Mouse (Mus musculus): ENCODE data around the gene Edem3. TPM values are rescaled to one million over a fixed set of nuclear protein-coding genes. Genes with fewer than 3 reads are reported as not detected.

Edem3 gene
- 10 to 100 TPM; 38.6 to 38.9 TPM for total RNA-seq (2021)

GRCm38 (mm10) chr1:151754881-151755659, at the start of gene Edem3:
Gene Edem3 (plus strand): TSS chr1:151755371.
- DNase-seq (ENCODE audit: extremely low spot score in 1 of 2, low spot score in 1 of 2) = peak; percentile 85 to 93

GRCm38 (mm10) chr1:151705723-151706396, 49.3 kb upstream of the Edem3 start:
- peak; percentile 75 to 90 for DNase-seq (ENCODE audit: extremely low spot score in 1 of 2, low spot score in 1 of 2)

- no peak for DNase-seq (ENCODE audit: extremely low spot score in 1 of 2, low spot score in 1 of 2)
Observed at GRCm38 (mm10) chr1:151706397-151706752, 48.8 kb upstream of the Edem3 start.

DNA sequence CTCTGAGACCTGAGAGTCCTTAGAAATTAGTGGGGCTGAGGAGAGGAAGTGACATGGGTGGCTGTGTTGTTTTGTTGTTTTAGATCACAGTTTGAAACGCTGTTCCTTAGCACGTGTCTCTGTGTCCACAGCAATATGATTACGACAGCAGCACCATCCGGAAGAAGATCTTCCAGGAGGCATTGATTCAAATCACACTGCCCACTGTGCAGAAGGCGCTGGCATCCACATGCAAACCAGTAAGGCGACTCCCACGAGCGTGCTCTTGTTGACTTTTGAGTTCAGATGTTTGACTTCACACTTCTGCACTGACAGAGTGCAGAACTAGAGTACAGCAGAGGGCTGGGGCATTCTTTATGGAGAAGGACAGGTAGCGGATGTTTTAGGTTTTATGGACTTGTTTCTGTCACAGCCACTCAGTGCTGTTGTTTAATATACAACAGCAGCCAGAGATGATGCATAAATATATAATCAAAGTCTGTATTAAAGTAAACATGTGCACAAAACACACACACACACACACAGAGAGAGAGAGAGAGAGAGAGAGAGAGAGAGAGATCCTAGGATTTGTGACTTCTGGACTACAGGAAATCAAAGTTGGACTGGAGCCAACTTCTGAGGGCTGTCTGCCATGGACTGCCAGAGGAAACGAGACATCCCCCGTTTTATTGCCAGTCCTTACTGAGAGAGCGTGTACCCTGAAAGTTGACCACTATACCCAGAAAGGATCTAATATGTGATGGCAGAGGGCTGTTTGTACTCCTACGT, 46.0 kb upstream of the Edem3 start:
- no peak for DNase-seq (ENCODE audit: extremely low spot score in 1 of 2, low spot score in 1 of 2)

GRCm38 (mm10) chr1:151709734-151710022, 45.5 kb upstream of the Edem3 start:
- no peak for DNase-seq (ENCODE audit: extremely low spot score in 1 of 2, low spot score in 1 of 2)

- DNase-seq (ENCODE audit: extremely low spot score in 1 of 2, low spot score in 1 of 2) = no peak
Observed at GRCm38 (mm10) chr1:151710424-151711055, 44.6 kb upstream of the Edem3 start.

- DNase-seq (ENCODE audit: extremely low spot score in 1 of 2, low spot score in 1 of 2) = no peak
Observed at GRCm38 (mm10) chr1:151711062-151711461, 44.1 kb upstream of the Edem3 start.

DNA sequence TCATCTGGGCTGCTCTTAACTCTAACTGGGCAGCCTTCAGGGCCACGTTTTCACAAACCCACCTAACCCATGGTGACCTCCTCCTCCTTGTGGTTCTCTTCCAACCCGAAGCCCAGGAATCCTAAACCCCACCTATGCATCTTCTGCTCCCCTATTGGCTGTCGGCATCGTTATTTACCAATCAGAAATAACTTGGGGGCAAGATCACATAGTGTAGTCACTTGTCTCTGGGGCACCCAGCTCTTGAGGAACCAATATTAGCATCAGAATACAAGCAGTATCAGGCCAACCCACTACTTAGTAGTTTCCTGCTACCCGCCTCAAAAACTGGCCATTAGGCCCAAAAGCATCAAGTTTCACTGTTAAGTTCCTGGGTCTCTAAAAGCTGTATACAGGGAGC, 42.5 kb upstream of the Edem3 start:
- no peak for DNase-seq (ENCODE audit: extremely low spot score in 1 of 2, low spot score in 1 of 2)

DNA sequence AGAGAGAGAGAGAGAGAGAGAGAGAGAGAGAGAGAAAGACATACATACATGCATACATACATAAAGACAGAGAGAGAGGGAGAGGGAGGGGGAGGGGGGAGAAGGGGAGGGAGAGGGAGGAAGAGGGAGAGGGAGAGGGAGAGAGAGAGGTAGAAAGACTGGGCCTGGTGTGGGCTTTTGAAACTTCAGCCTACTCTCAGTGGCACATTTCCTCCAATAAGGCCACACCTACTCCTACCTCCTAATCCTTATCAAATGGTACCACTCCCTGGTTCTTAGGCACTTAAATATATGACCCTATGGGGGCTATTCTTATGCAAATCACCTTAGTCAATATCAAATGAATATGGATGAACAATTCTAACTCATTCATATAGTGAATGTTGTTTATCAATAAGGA, 41.5 kb upstream of the Edem3 start:
- no peak for DNase-seq (ENCODE audit: extremely low spot score in 1 of 2, low spot score in 1 of 2)

- DNase-seq (ENCODE audit: extremely low spot score in 1 of 2, low spot score in 1 of 2) = no peak
Observed at GRCm38 (mm10) chr1:151716024-151716710, 39.0 kb upstream of the Edem3 start.

- DNase-seq (ENCODE audit: extremely low spot score in 1 of 2, low spot score in 1 of 2) = no peak
Observed at GRCm38 (mm10) chr1:151717624-151718023, 37.5 kb upstream of the Edem3 start.

GRCm38 (mm10) chr1:151718575-151718974, 36.6 kb upstream of the Edem3 start:
- no peak for DNase-seq (ENCODE audit: extremely low spot score in 1 of 2, low spot score in 1 of 2)

- no peak for DNase-seq (ENCODE audit: extremely low spot score in 1 of 2, low spot score in 1 of 2)
Observed at GRCm38 (mm10) chr1:151719911-151720310, 35.3 kb upstream of the Edem3 start.

GRCm38 (mm10) chr1:151720566-151720965, 34.6 kb upstream of the Edem3 start:
- no peak for DNase-seq (ENCODE audit: extremely low spot score in 1 of 2, low spot score in 1 of 2)

DNA sequence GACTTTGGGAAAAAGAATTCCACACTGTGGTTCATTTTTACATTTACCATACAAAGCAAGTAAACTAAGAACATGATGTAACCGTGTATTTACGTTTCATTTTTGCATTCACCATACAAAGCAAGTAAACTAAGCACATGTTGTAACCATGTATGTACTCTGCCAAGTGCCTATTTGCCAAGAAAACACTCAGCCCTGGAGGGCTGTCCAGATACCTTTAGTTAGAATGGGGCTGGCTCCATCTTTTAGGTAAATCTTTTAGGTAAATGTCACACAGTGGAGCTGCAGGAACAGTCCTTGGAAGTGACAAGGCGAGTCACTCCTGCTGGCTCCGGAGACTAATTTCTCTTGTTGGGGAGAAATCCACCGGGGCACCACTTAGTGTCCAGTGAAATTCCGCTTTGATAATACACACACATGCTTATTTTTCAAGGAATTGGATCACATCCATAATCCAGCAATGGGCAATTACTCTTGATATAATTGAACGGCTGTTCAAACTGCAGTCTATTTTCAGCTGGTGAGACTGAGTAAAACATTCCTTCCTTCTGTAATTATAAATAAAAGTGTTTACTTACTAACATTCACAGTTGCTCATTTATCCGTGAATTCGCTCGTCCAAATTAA, 33.7 kb upstream of the Edem3 start:
- no peak for DNase-seq (ENCODE audit: extremely low spot score in 1 of 2, low spot score in 1 of 2)

- no peak for DNase-seq (ENCODE audit: extremely low spot score in 1 of 2, low spot score in 1 of 2)
Observed at GRCm38 (mm10) chr1:151723771-151724170, 31.4 kb upstream of the Edem3 start.

DNA sequence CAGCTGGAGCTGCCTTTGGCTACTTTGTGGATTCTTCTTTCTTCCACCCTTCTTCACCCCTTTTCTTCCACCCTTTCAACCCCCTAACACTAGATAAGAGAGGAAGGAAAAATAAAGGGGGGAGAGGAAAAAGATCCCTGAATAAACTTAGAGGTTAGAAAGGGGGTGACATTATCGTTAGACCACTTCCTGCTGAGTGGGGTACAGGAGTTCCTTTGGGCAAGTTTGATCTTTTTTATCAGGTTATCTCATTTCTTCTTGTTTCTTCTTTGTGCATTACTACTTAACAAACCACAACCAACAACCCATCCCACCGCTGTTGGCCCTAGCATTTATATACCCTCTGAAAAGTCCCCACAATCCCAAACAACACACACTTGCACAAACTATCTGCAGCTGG, 29.6 kb upstream of the Edem3 start:
- DNase-seq (ENCODE audit: extremely low spot score in 1 of 2, low spot score in 1 of 2) = no peak

DNA sequence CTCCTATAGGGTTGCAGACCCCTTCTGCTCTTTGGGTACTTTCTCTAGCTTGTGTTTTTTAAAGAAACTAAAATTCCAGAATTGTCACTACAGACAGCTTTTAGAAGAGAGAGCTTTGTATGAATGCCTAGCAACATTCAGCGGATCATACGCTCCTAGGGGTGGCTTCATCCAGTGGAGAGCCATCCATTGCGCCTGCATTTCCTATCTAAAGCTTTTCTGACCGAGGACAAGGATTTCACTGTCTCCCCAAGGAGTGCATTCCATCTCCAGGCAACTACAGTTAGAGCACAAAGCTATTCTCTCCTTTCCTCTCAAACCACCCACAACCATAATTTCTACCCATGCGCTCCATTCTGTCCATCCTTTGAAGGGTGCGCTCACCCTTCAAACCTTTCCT, 28.8 kb upstream of the Edem3 start:
- no peak for DNase-seq (ENCODE audit: extremely low spot score in 1 of 2, low spot score in 1 of 2)

DNA sequence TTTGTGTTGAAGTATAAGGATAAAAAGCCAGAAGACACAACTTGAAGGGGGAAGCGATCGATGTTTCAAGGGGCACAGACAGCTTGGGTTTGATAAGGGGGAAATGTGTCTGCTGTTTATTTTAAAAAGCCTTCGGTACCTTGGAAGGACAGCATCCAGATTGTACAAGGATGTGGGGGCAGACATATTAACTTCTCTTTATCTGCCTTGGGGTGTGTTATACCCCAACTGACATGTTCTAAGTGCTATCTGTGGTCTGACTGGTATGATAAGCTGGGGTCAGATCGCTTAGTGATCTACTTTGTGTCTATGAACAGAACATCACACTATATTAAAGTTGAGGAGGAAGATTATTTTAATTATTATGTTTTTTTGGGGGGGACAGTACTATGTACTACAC, 27.0 kb upstream of the Edem3 start:
- no peak for DNase-seq (ENCODE audit: extremely low spot score in 1 of 2, low spot score in 1 of 2)

DNA sequence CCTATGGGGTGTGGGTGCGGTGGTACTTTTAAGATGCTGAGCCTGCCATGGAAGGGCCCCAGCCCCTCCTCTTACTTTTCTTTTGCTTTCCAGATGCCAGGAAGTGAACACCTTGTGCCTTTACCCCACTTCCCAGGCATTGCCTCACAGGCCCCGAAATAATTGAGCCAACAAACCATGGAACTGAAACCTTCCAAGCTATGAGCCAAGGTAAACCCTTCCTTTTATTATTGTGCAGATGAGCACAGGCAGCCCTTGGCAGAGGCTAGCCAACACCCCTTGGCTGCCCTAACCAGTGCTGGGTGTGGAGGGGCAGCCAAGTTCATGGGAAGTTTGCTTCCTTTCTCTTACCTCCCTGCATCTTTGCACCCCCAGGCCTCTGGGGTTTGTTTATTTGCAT, 18.0 kb upstream of the Edem3 start:
- no peak for DNase-seq (ENCODE audit: extremely low spot score in 1 of 2, low spot score in 1 of 2)
